Mouse (Mus musculus) urinary bladder, postnatal 14 days (tissue): ENCODE results near the gene Unc50.

Experiments
- DNase-seq: peaks from one replicate; pipeline ENCODE4 v3.0.0; 2021; ENCODE audit warnings: low spot score

Unc50 gene

GRCm38 (mm10) chr1:37488531-37488930 is 58.6 kb downstream of the Unc50 start:
- no peak for DNase-seq
